Mouse (Mus musculus) forelimb bud, embryonic 11.5 days (tissue): ENCODE measurements at regions not wholly inside any gene's neighbourhood (a gene's known extent, or its start where the extent isn't known, plus 50 kb on each side); places are given as distances from the start of the nearest gene placed in this dataset.
A peak's percentile ranks its signal among the peaks of the same experiment; 100 is the strongest.

Experiments used
- DNase-seq: peaks from one replicate; pipeline ENCODE4 v3.0.0-alpha.2; 2012; ENCODE audit warnings: low read depth, low spot score

DNA sequence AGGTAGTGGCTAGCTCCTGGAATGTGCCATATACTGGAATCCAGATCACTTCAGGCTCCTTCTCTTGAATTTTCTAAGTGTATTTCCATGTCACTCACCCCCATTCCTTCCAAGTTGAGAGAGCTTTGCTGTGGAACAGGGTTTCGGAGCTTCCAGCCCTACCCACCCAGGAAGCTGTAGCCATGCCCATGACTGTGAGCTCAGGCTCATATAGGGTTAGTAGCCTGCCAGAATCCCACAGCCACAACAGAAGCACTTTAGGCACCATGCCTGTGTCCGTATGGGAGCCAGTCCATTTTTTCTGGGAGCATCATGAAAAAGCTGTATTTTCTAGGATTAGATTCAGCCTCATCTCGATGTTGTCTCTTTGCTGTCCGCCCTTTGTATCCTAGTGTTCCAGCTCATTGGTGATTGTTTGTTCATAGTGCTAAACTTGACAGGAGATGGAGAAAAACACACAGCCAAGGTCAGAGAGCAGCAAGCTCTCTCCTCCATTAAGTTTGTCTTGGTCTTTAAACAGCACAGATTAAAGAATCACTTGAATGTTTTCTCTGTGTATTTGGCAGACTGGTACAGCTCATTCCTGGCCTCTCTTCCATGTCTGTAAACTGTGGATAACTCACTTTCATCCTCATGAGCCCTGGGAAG is 526.2 kb upstream of the 4930452B06Rik start:
- no peak for DNase-seq

- DNase-seq: no peak
Observed at GRCm38 (mm10) chr14:9191664-9192063, 525.6 kb upstream of the 4930452B06Rik start.

DNA sequence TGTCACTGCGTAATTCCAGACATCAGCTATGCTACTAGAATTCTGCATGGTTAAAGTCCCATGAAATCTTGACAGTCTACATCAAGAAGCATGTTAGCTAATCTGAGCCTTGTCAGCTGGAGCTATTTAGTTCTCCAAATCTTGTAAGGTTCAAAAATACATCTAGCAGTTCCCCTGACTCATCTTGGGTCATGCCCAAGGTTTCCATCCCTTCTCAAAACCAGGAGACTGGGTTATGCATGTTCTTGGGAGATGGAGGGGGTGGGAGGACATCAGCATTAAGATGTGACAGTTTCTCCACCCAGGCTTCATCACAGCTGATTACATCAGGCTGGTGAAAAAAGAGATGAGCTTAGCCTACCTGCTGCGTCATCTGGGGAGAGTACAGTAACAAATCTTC is 495.3 kb upstream of the 4930452B06Rik start:
- DNase-seq: no peak

GRCm38 (mm10) chr14:9157941-9158340 is 491.9 kb upstream of the 4930452B06Rik start:
- DNase-seq: no peak

- DNase-seq: no peak
Observed at GRCm38 (mm10) chr14:9150841-9151240, 484.8 kb upstream of the 4930452B06Rik start.

DNA sequence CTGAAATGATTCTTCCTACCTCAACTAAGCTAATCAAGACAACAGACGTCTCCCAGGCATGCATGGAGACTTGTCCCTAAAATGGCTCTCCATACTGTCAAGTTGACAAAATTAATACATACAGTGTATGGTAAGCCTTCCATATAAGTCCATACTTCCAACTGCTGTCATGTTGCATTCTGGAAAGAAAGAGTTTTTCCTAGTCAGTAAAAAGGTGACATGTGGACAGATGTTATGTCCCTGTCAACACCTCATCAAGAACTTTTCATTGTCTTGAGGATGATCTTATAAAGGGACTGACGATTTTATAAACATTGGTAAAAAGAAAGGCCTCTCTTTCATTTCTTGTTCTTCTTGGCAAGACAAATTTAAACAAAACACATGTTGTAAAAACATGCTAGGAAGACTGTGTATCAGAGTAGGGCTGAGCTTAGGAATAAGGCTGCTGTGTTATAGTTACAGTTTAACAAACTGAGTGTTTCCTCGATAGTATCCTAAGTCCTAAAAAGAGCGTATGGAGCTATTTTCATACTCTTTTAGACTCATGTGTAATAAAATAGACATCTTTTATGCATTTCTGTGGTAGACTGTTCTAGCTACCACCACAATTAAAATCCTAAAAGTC is 480.7 kb upstream of the 4930452B06Rik start:
- DNase-seq: no peak

- no peak for DNase-seq
Observed at GRCm38 (mm10) chr14:9105708-9106107, 439.7 kb upstream of the 4930452B06Rik start.

- DNase-seq: no peak
Observed at GRCm38 (mm10) chr14:9089625-9090326, 423.7 kb upstream of the 4930452B06Rik start.

GRCm38 (mm10) chr14:9087103-9087502 is 421.1 kb upstream of the 4930452B06Rik start:
- no peak for DNase-seq

DNA sequence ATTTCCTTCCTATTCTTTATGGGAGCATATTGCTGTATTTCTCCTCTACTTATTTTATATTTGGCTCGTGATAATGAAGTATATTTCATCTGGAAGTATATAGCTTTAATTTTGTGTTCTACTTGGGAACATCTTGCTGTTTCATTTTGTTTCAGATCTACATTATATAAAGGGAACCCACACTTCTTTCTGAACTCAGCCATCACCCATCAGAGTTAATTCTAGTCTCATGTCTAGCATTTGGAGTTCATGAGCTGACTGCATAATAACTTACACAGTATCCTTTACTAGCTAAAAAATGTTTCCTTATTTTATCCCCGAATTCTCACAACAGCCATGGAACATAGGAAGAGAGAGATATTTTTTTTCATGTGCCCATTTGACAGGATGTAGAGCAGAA is 413.6 kb upstream of the 4930452B06Rik start:
- no peak for DNase-seq

GRCm38 (mm10) chr14:9079014-9079413 is 413.0 kb upstream of the 4930452B06Rik start:
- DNase-seq: no peak

DNA sequence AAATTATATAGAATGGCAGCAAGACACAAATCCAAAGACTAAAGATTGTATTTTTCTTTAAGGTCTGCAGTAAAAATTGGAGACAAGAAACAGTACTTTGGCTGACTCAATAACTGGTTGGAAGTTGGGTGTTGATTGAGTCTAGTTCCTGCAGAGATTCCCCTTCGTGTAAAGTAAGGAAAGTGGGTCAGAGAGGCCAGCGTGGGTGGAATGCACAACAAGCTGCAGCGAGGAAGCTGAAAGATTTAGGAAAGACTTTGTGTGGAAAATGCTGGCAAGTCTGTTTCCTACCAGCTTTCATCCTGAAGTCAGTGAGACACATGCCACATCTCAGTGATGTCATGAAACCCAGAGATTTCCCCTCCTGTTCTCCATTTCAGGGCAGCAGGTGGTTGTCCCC is 405.1 kb upstream of the 4930452B06Rik start:
- DNase-seq: no peak

DNA sequence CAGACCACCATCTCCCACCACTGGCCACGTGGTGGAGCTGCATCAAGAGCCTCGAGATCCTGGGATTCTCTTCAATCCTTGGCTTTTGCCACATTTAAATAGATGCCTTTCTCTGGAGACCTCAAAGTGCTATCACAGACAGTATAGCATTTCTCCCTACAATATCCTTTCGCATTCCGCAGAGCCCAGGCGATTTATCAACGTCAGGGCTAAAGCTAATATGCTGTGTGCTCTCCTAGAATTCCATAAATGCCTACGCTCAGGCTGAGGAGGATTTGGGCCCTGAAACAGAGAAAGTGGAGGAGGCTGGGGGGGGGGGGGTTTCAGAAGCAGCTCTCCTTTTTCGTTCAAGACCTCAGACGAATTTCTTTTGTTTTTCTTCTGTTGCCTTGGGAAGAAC is 394.0 kb upstream of the 4930452B06Rik start:
- DNase-seq: no peak

DNA sequence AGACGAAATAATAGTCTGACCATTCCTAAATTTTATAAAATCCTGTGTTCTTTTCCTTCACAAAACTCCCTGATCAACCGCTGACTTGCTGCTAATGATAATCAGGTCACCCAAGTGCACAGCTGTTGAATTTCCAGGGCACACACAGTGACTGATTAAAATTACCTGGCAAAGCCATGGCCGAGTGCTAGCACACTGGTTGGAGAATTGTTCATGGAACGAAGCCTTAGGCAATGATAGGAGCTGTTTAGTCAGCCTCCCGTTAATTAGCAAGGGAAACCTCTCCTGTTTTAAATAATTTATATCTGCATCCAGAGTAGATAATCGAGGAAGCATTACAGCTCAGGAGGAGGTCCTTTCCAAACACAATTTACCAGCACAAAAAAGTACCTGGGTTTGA is 362.8 kb upstream of the 4930452B06Rik start:
- no peak for DNase-seq

- DNase-seq: no peak
Observed at GRCm38 (mm10) chr14:9015826-9016225, 349.8 kb upstream of the 4930452B06Rik start.

- DNase-seq: no peak
Observed at GRCm38 (mm10) chr14:9003034-9003433, 337.0 kb upstream of the 4930452B06Rik start.

DNA sequence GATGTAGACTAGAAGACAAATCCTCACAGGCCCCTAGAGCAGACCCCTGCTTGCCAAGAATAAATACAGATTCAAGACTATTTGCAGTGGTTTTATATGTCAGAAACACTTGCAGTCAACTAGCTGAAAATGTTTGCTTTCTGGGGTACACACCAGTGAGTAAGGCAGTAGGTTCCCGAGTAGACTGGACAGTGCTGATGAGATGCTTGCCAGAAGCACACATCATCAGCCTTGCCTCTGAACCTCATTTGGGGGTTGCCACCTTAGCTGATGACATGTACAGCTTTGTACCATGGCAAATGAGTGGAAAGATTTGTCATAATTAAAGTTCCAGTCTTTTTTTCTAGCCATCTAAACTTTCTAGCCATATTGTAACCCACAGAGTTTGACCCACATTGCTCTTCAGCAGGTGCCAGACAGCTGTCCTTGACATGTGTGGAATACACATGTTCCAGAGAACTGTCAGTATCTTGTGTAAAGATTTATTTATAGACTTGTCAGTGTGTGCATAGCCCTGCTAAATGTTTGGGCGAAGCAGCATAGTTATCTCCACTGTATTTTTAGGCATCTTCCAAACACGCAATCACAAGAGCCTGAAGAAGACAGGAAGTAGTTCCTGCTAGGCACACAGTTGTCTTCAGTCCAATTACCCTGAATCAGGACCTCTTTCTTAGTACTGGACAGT is 334.5 kb upstream of the 4930452B06Rik start:
- DNase-seq: no peak

DNA sequence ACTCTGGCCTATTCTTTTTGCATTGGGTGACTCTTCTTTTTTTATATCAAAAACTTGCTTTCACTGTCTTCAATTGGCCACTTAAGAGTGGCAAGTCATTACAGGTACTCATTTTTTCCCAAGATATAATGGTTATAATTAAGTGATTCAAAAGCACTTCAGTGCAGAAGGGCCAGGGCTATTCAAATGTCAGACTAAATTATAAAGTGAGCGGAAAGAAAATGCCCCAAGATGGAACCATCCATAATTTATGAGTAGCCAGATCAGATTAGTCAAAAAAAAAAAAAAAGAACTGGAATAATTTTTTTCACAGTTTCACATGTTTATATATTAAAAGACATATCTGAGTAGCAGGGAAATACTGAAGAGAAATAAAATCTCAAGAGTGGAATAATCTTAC is 333.8 kb upstream of the 4930452B06Rik start:
- DNase-seq: no peak

- DNase-seq: peak; percentile 1
Observed at GRCm38 (mm10) chr14:8993421-8993820, 327.4 kb upstream of the 4930452B06Rik start.

DNA sequence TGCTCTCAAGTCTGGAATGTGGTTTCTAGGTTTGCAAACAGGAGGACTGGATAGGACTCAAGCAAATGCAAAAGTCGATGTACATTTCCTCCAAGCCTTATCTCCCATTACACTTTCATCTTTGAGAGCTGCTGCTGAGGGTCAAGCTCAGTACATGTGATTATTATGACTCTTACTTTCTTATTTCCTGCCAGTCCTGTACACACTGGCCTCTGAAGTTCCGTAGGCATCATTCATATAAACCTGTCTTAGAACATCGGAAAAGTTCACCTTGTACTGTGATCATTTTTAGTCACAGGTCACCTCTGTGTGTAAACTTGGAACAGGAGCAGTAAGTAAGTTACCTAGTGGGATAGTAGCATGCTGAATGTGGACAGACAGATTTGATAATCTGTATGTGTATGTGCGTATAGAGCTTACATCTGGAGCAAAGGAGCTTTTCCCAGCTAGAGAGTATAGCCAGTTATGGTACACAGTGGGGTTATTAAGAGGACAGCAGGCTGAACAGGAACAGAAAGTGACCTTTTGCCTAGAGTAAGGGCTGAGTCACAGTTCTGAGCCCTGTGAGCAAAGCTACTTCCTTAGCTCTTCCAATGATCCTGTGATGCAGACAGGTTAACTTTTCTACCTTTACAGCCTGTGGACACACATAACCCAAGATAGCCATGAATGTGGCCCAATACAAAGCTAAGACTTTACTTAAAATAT is 319.2 kb upstream of the 4930452B06Rik start:
- DNase-seq: no peak

- peak; percentile 11 for DNase-seq
Observed at GRCm38 (mm10) chr14:8961554-8961953, 295.5 kb upstream of the 4930452B06Rik start.
